31 mouse cellular contexts compared by ENCODE assay signal in genomic region chr6:51452927-51453503, GRCm38 (mm10). TPM values are rescaled to one million over a fixed set of nuclear protein-coding genes. Genes with fewer than 3 reads are reported as not detected.
A peak's percentile ranks its signal among the peaks of the same experiment; 100 is the strongest.
DNase-seq lines count a peak whose midpoint lies in the region; ATAC-seq lines count a peak whose summit lies in the region.
"Had no signal": no experiment of that assay in that cellular context is flagged by ENCODE, and none has a peak within 500 bp of the region (broad histone marks: within the 10 kb centered on the region; RNA-seq: fewer than 3 reads in every experiment).

No protein-coding gene starts in this region.

- ATAC-seq in kidney, embryonic 16.5 days (ENCODE audit: low FRiP score, low TSS enrichment), result peak; percentile 70
- ATAC-seq: activated CD4-positive, CD25-positive, alpha-beta regulatory T cell, adult 4 months; CD4-positive, CD25-positive, alpha-beta regulatory T cell, adult 4 months; forebrain, embryonic 16.5 days; lung, postnatal 0 days had no signal

- no peaks in the 10 kb centered on the region for H3K27me3 ChIP-seq in kidney, embryonic 16.5 days (ENCODE audit: insufficient read depth, low read length)
- H3K27me3 ChIP-seq in splenic B cell, adult 2 months (ENCODE audit: control insufficient read depth, insufficient read depth, low read length, poor library complexity, severe bottlenecking), result no peaks in the 10 kb centered on the region
- H3K27me3 ChIP-seq: embryonic facial prominence, embryonic 12.5 days; heart, embryonic 12.5 days; hindbrain, embryonic 15.5 days; limb, embryonic 15.5 days; liver, embryonic 13.5 days had no signal

- intact Hi-C loops in heart, postnatal 10 days (cut with DNase I), result no loop called here

- H3K36me3 ChIP-seq in kidney, embryonic 16.5 days (ENCODE audit: insufficient read depth, low read length), result peaks cover 5% of the 10 kb centered on the region
- peaks cover 2% of the 10 kb centered on the region; the same call in 1 of the 2 replicates for H3K36me3 ChIP-seq in splenic B cell, adult 2 months (ENCODE audit: control insufficient read depth, insufficient read depth, low read length, poor library complexity, severe bottlenecking)
- H3K36me3 ChIP-seq: limb, embryonic 15.5 days had no signal

- no peaks in the 10 kb centered on the region for H3K9me3 ChIP-seq in kidney, embryonic 16.5 days (ENCODE audit: low read length)
- H3K9me3 ChIP-seq: embryonic facial prominence, embryonic 12.5 days; heart, embryonic 12.5 days; hindbrain, embryonic 15.5 days; limb, embryonic 15.5 days; liver, embryonic 13.5 days had no signal

- no peak overlapping the region for H3K4me2 ChIP-seq in kidney, embryonic 16.5 days (replicated peaks; ENCODE audit: low read depth, low read length)
- H3K4me2 ChIP-seq: embryonic facial prominence, embryonic 12.5 days; heart, embryonic 12.5 days; hindbrain, embryonic 15.5 days; limb, embryonic 15.5 days; liver, embryonic 13.5 days had no signal

- no peak overlapping the region for H3K9ac ChIP-seq in kidney, embryonic 16.5 days (replicated peaks; ENCODE audit: low read length)
- H3K9ac ChIP-seq: embryonic facial prominence, embryonic 12.5 days; heart, embryonic 12.5 days; hindbrain, embryonic 15.5 days; limb, embryonic 15.5 days; liver, embryonic 13.5 days had no signal

- peak overlapping the region; percentile 33; the same call in 1 of the 2 replicates for H3K27ac ChIP-seq in kidney, embryonic 16.5 days (ENCODE audit: low read length)
- H3K27ac ChIP-seq: embryonic facial prominence, embryonic 12.5 days; gastrocnemius, adult 2 months; heart, adult 2 months; hindbrain, embryonic 15.5 days; limb, embryonic 15.5 days; liver, embryonic 13.5 days; macrophage had no signal

- H3K4me3 ChIP-seq in kidney, embryonic 16.5 days (ENCODE audit: low read length), result no peak overlapping the region
- H3K4me3 ChIP-seq: embryonic facial prominence, embryonic 12.5 days; erythroblast, embryonic 14.5 days; gastrocnemius, adult 2 months; heart, adult 2 months; heart, embryonic 12.5 days; hindbrain, embryonic 15.5 days; limb, embryonic 15.5 days; liver, embryonic 13.5 days had no signal

- WGBS in kidney, embryonic 16.5 days, result 34% methylated on average over 7 of the region's 7 CpGs

- peaks cover 4% of the 10 kb centered on the region; the same call in 1 of the 2 replicates for H3K4me1 ChIP-seq in kidney, embryonic 16.5 days (ENCODE audit: insufficient read depth, low read length)

- peak; percentile 82 for DNase-seq in heart, adult 11 months
- no peak for DNase-seq in heart, postnatal 10 days
- DNase-seq in kidney, adult 8-10 months, result no peak
- peak; percentile 28 for DNase-seq in Muller cell, postnatal 12 days (ENCODE audit: inconsistent ontology term)
- DNase-seq in splenic B cell, adult 2 months (ENCODE audit: low read depth, low spot score), result peak; percentile 14
- no peak for DNase-seq in thymus, adult 18-20 months
- DNase-seq: adrenal gland, adult 2 months; cerebellum, adult 8-10 months; cerebellum, postnatal 25 days; gastrocnemius, adult 2 months; gastrocnemius, postnatal 36 days; heart, adult 2 months; kidney, adult 9 months; liver, embryonic 13.5 days; lung, adult 18-20 months; midbrain, embryonic 14.5 days; right cerebral cortex, adult 18-20 months; spleen, adult 18-20 months; thymus, postnatal 4 days had no signal

RNA-seq across cellular contexts. Expression of gene Hnrnpa2b1, which starts 16.7 kb away (rescaled TPM):
- total RNA-seq in heart, postnatal 10 days (2021), result 100 to 1,000 TPM; 510 to 554 TPM
- polyA plus RNA-seq in kidney, embryonic 16.5 days (2015; fragmentation: Nextera tagmentation; extraction: Ambion mirVana), result 1,832 and 2,078 TPM in 2 replicates

RNA-seq across cellular contexts. Expression of gene Cbx3, which starts 17.1 kb away (rescaled TPM):
- 100 to 1,000 TPM; 113 to 126 TPM for total RNA-seq in heart, postnatal 10 days (2021)
- polyA plus RNA-seq in kidney, embryonic 16.5 days (2015; fragmentation: Nextera tagmentation; extraction: Ambion mirVana), result 421 and 427 TPM in 2 replicates

RNA-seq across cellular contexts. Expression of gene Nfe2l3, which starts 20.5 kb away (rescaled TPM):
- total RNA-seq in heart, postnatal 10 days (2021), result 1 to 10 TPM in 1 of 2 experiments, under 1 TPM in 1; 0.36 to 1.4 TPM
- polyA plus RNA-seq in kidney, embryonic 16.5 days (2015; fragmentation: Nextera tagmentation; extraction: Ambion mirVana), result 1.7 and 2.1 TPM in 2 replicates
- total RNA-seq: gastrocnemius, adult 2 months; megakaryocyte-erythroid progenitor cell, adult 5-6 weeks had no signal
- polyA plus RNA-seq: erythroblast, embryonic 14.5 days; macrophage had no signal

Comparison
In these comparisons a context has a peak if more than half of its experiments do, and no peak if none do; other contexts are left out.
1. DNase-seq: peak in heart, adult 11 months (single experiment), Muller cell, postnatal 12 days (single experiment) and splenic B cell, adult 2 months (single experiment); none in heart, postnatal 10 days (0 of 2), kidney, adult 8-10 months (0 of 2) and thymus, adult 18-20 months (0 of 2).